Mouse (Mus musculus) cerebellum, adult 2 months (tissue): ENCODE results near the gene Zbtb20. TPM values are rescaled to one million over a fixed set of nuclear protein-coding genes. Genes with fewer than 3 reads are reported as not detected.
"Not testable (repeated sequence)": the region's sequence is repeated elsewhere in the genome, so short reads cannot be mapped to it uniquely, and the experiment has no call there.

Experiments
- DNase-seq, 2 experiments: peaks; one replicate each; pipeline ENCODE4 v3.0.0; 2021
- H3K27ac ChIP-seq: fragments of 200-500 bp; 2 replicates; pipeline ENCODE4 v1.5.1; 2012; ENCODE audit warnings: low read length, control low read depth, inconsistent platforms; ENCODE audit not compliant: insufficient read depth
- H3K27me3 ChIP-seq: fragments of 200-500 bp; 2 replicates; pipeline ENCODE4 v1.6.1; 2012; ENCODE audit warnings: inconsistent platforms, mild to moderate bottlenecking, low read length, moderate library complexity; ENCODE audit not compliant: control insufficient read depth, insufficient read depth
- H3K4me1 ChIP-seq: fragments of 200-500 bp; 2 replicates; pipeline ENCODE4 v1.6.1; 2011; ENCODE audit warnings: low read length; ENCODE audit not compliant: control insufficient read depth, insufficient read depth
- H3K4me3 ChIP-seq: fragments of 200-500 bp; replicated peaks from 2 replicates; pipeline ENCODE3; 2011; ENCODE audit warnings: mild to moderate bottlenecking, low read depth, low read length, control low read depth; ENCODE audit not compliant: insufficient read depth
- CTCF ChIP-seq: fragments of 200-500 bp; IDR thresholded peaks from 2 replicates; pipeline ENCODE4 v1.5.1; 2011; ENCODE audit warnings: low read depth, mild to moderate bottlenecking, control low read depth, low read length, moderate library complexity, borderline replicate concordance; ENCODE audit not compliant: insufficient read depth
- POLR2A ChIP-seq: fragments of 200-500 bp; IDR thresholded peaks from 2 replicates; pipeline ENCODE4 v1.6.1; 2011; ENCODE audit warnings: low read length, control low read depth, borderline replicate concordance; ENCODE audit not compliant: insufficient read depth
- WGBS: fragments of 180-500 bp; shearing (Covaris S2); methylation state at CpG from one replicate; pipeline ENCODE4 v1.1.7; 2018; 5-methylcytosine and 5-hydroxymethylcytosine counted together
- polyA plus RNA-seq: library from polyadenylated mRNA; depleted of rRNA; stranded (reverse); fragments of >200 nt; gene quantifications from 2 replicates; pipeline ENCODE4 v1.2.3, GENCODE M21; 2012

Zbtb20 gene
- polyA plus RNA-seq, 1 experiment = 25.2 TPM

DNA sequence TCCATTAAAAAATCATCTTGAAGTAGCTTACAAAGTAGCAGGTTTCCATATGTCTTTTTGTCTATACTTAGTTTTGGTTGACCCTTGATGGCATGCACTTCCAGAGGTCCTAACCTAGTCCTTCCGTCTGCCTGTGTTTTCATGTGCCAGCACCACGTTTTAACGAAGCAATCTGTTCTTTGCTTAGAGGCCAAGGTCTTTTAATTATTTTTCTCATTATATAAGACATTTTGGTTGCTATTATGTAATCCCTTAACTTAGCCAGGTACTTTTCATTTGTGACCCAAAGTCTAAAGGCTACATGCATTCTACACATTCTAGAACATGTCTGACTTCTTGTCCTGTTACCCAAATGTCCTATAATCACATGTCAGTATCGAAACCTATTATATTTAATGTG, 35.6 kb downstream of the Zbtb20 start:
- Histone ChIP-seq H3K27me3 (no peaks in the 10 kb centered on the region), H3K27ac (no peak overlapping the region), H3K4me1 (peaks cover 10% of the 10 kb centered on the region; the same call in 1 of the 2 replicates), H3K4me3 (no peak overlapping the region)
- peak; percentile 29 to 57 for DNase-seq
- 16% methylated on average over 4 of the region's 4 CpGs for WGBS
- TF ChIP-seq CTCF (no peak), POLR2A (no peak)

DNA sequence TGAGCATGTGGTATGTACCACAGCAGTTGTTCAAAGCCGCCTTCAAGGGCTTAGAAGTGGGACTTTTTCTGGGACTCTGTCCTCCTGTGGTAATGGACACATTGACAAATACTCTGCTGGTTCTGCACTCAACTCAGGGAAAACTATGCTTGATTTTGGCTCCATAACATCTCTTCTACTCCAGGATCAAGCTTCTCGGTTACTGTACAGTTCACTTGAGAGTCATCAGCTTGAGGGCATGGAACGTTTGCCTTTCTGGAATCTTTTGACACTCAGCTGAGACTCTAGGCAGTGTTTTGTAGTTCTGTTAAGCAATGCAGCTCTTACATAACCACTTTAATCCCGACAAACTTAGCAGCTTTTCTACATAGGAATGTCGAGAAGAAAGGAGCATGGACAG, 36.1 kb downstream of the Zbtb20 start:
- no peak overlapping the region for H3K4me3 ChIP-seq
- peak overlapping the region; percentile 76; the same call in 1 of the 2 replicates for H3K27ac ChIP-seq
- TF ChIP-seq POLR2A (no peak), CTCF (no peak)
- 72% methylated on average over 5 of the region's 5 CpGs for WGBS
- peaks cover 10% of the 10 kb centered on the region; the same call in 1 of the 2 replicates for H3K4me1 ChIP-seq
- H3K27me3 ChIP-seq = no peaks in the 10 kb centered on the region
- DNase-seq = peak; percentile 22 to 23

DNA sequence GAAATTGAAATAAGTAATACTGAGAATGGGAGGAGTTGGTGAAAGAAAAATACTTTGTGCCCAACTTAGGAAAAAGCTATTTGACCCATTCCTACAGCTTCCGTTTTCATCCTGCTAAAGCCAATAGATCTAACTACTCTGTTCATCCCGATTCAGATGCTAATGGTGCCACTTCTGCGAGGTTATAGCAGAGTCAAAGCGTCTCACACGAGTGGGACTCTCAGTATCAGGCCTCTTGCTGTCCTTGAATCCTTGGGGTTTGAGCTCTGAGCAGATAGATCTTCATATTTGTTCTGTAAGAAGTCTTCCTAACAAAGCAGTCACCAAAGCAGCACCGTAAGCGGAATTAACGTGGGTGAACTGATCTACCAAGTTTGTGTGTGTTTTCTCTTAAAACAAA, 37.6 kb downstream of the Zbtb20 start:
- no peak for TF ChIP-seq CTCF
- TF ChIP-seq POLR2A = no peak
- no peak overlapping the region for H3K4me3 ChIP-seq
- peaks cover 10% of the 10 kb centered on the region; the same call in 1 of the 2 replicates for H3K4me1 ChIP-seq
- H3K27me3 ChIP-seq = no peaks in the 10 kb centered on the region
- H3K27ac ChIP-seq = no peak overlapping the region
- 79% methylated on average over 8 of the region's 8 CpGs for WGBS
- DNase-seq = no peak

DNA sequence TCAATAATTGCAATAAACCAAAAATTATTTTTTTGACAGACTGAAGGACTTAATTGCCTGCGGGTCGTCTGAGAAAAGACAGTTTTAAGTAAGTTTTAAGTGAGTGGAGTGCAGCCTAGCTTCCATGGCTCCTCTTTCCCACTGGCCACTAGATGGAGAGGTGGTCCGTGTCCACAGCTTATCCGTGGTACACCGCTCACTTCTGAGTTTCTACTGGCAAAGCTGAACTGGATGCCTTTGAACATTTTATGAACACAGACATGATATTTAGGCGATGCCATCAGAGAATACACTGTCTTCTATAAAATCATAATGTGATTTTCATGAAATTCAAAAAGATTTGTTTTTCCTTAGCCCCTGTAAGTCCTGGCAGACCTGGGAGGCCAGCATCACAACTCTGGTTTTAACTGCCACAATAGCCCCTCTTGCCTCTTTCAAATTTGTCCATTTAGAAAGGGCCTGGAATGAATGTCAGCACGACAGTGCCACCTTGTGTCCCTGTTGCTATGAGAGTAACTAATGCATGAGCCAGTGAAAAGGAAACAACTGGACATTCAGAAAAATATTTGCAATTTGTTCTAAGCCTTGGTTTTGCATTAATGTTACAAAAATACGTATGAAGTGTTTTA, 38.9 kb downstream of the Zbtb20 start:
- Histone ChIP-seq H3K4me3 (no peak overlapping the region), H3K4me1 (peaks cover 10% of the 10 kb centered on the region; the same call in 1 of the 2 replicates), H3K27ac (no peak overlapping the region), H3K27me3 (no peaks in the 10 kb centered on the region)
- WGBS = 46% methylated on average over 8 of the region's 8 CpGs
- DNase-seq = peak; percentile 60 to 62
- TF ChIP-seq POLR2A = no peak
- TF ChIP-seq CTCF = peak; percentile 49; the same call in 1 of the 2 replicates

DNA sequence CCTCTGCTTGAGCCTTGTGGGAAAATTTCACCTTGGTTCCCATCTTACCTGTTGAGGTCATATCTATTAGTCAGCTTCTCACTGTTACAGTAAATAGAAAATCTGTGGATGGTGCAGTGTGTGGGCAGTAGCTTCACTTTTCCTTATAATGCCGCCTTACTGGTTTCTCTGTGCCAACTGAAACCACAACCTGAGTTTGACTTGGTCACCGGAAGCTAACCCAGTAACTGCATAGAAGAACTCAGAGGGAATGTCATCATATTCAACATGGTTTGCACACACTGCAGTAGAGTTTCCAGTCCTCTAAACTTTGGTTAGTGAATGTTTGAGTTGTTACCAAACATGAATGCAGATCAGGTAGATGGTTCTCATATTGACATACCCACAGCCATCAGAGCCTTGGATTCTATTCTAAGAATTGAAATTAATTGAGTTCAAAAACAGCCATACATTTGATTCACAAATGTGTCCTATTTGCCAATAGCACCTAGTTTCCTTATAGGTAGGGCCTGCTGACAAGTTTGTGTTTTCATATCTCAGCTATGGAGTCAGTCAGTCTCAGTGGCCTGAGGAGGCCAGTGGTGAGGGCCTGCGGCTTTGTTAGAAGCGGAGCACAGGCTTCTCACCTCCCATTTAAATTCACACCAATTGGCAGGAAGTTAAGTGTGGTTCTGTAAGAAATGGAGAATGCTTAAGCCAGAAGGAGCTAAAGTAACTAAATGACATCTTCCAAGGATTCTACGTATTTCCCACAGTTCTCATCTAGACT, 44.5 kb downstream of the Zbtb20 start:
- 96% methylated on average over 5 of the region's 5 CpGs for WGBS
- Histone ChIP-seq H3K27ac (no peak overlapping the region), H3K4me3 (no peak overlapping the region), H3K4me1 (no peaks in the 10 kb centered on the region), H3K27me3 (no peaks in the 10 kb centered on the region)
- DNase-seq = no peak
- TF ChIP-seq CTCF (no peak), POLR2A (no peak)

DNA sequence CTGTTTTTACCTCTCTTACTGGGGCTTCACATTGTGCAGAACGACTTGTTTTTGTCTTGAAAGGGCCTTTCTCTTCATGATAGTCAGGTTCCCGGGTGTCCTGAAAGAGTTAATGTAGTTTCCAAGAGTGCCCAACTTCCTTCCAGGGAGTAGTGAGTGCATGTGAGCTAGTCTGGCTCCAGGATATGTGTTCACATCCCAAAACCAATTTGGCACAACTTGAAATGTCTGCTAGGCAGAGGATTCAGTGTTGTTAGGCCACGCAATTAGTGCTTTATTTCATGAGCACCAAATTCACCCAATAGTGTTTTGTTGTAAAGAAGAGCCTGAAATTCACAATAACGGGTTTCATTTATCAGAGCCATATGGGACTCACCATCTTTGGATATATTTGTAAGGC, 45.8 kb downstream of the Zbtb20 start:
- H3K27me3 ChIP-seq = no peaks in the 10 kb centered on the region
- WGBS = 52% methylated on average over 4 of the region's 4 CpGs
- TF ChIP-seq POLR2A (no peak), CTCF (no peak)
- no peak overlapping the region for H3K27ac ChIP-seq
- no peaks in the 10 kb centered on the region for H3K4me1 ChIP-seq
- no peak overlapping the region for H3K4me3 ChIP-seq
- DNase-seq = no peak

DNA sequence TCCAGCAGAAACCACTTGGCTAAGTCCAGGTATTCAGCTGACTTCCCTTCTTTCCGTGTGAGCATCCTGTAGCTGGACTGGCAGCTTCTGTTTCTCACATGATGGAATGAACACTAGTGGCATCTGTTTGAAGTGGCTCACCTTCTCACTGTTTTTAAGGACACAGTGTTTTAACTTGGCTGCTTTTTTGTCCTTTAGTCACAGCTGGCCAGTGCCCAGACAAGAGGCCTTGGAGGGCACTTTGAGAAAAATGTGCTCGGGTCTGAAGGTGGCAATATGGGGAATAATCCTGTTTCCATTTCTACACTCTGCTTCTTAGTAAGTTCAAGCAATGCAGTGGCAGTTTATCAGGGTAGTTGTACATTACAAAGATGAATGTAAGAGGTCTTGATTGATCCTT, 62.5 kb downstream of the Zbtb20 start:
- Histone ChIP-seq H3K4me1 (no peaks in the 10 kb centered on the region), H3K27ac (no peak overlapping the region), H3K27me3 (no peaks in the 10 kb centered on the region), H3K4me3 (no peak overlapping the region)
- no peak for TF ChIP-seq POLR2A
- TF ChIP-seq CTCF = no peak
- no peak for DNase-seq
- WGBS = 45% methylated on average over 2 of the region's 2 CpGs

DNA sequence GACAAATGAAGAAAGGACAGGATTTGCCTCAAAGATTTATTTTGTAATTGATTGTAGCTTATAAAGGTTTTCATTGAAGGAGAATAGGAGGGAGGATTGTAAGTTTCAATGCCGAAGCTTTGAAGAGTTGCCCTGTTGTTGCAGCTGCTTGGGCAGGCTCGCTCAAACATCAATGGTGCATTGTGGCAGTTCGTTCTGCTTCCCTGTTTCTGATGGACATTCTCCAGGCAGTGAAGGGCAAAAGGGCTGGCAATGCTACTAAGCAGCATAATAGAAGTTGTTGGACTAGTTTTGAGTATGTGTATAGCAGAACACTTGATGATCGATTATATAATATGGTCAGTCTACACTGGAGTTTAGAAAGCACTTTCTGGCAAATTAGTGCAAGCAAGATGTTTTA, 71.3 kb downstream of the Zbtb20 start:
- peak in 1 of 2 experiments; percentile 28 for DNase-seq
- no peak for TF ChIP-seq CTCF
- no peak for TF ChIP-seq POLR2A
- Histone ChIP-seq H3K4me3 (no peak overlapping the region), H3K27me3 (no peaks in the 10 kb centered on the region), H3K4me1 (no peaks in the 10 kb centered on the region), H3K27ac (no peak overlapping the region)
- WGBS = 40% methylated on average over 4 of the region's 4 CpGs

DNA sequence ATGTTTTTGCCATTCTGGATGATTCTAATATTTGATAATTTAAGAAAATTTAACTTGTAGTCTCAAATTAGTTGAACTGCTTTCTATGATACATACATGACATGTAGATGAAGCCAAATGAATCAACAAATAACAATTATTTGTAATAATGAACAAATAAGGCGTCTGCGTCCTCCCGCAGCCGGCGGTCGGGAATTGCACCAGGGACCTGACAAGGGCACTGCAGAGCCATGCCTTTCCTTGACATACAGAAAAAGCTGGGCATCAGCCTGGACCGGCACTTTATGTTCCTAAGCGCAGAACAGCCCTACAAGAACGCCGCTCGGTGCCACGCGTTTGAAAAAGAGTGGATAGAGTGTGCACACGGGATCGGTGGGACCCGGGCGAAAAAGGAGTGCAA, 79.7 kb downstream of the Zbtb20 start:
- not testable (repeated sequence) for DNase-seq, H3K4me1 ChIP-seq, H3K27me3 ChIP-seq, H3K27ac ChIP-seq, H3K4me3 ChIP-seq
- 97% methylated on average over 17 of the region's 17 CpGs for WGBS
